Mouse (Mus musculus): ENCODE measurements at regions not wholly inside any gene's neighbourhood (a gene's known extent, or its start where the extent isn't known, plus 50 kb on each side); places are given as distances from the start of the nearest gene placed in this dataset.

GRCm38 (mm10) chr4:83949612-83950011, 424.3 kb downstream of the Ccdc171 start:
- Histone ChIP-seq H3K27me3 (ENCODE audit: control insufficient read depth, insufficient read depth, low read length) (no peaks in the 10 kb centered on the region), H3K4me1 (ENCODE audit: control insufficient read depth, insufficient read depth, low read length) (no peaks in the 10 kb centered on the region), H3K9ac (replicated peaks; ENCODE audit: low read length) (no peak overlapping the region), H3K36me3 (ENCODE audit: control insufficient read depth, insufficient read depth, low read length) (no peaks in the 10 kb centered on the region), H3K27ac (replicated peaks; ENCODE audit: low read depth, low read length) (no peak overlapping the region), H3K4me3 (replicated peaks; ENCODE audit: low read depth, low read length) (no peak overlapping the region), H3K9me3 (ENCODE audit: control insufficient read depth, low read length) (no peaks in the 10 kb centered on the region), H3K4me2 (ENCODE audit: low read length) (no peak overlapping the region)
- WGBS: 98% methylated on average over 2 of the region's 2 CpGs
- no peak for ATAC-seq (ENCODE audit: low FRiP score, low TSS enrichment)
- DNase-seq: no peak

GRCm38 (mm10) chr4:83950809-83951409, 425.6 kb downstream of the Ccdc171 start:
- 68% methylated on average over 10 of the region's 10 CpGs for WGBS
- H3K9ac ChIP-seq (replicated peaks; ENCODE audit: low read length): no peak overlapping the region
- no peak for ATAC-seq (ENCODE audit: low FRiP score, low TSS enrichment)
- no peaks in the 10 kb centered on the region for H3K27me3 ChIP-seq (ENCODE audit: control insufficient read depth, insufficient read depth, low read length)
- DNase-seq: no peak
- no peaks in the 10 kb centered on the region for H3K36me3 ChIP-seq (ENCODE audit: control insufficient read depth, insufficient read depth, low read length)
- H3K27ac ChIP-seq (replicated peaks; ENCODE audit: low read depth, low read length): no peak overlapping the region
- H3K4me3 ChIP-seq (replicated peaks; ENCODE audit: low read depth, low read length): no peak overlapping the region
- H3K4me1 ChIP-seq (ENCODE audit: control insufficient read depth, insufficient read depth, low read length): no peaks in the 10 kb centered on the region
- H3K4me2 ChIP-seq (ENCODE audit: low read length): no peak overlapping the region
- H3K9me3 ChIP-seq (ENCODE audit: control insufficient read depth, low read length): no peaks in the 10 kb centered on the region

GRCm38 (mm10) chr4:83956252-83956904, 431.0 kb downstream of the Ccdc171 start:
- Histone ChIP-seq H3K4me3 (replicated peaks; ENCODE audit: low read depth, low read length) (no peak overlapping the region), H3K27ac (replicated peaks; ENCODE audit: low read depth, low read length) (no peak overlapping the region), H3K36me3 (ENCODE audit: control insufficient read depth, insufficient read depth, low read length) (no peaks in the 10 kb centered on the region), H3K27me3 (ENCODE audit: control insufficient read depth, insufficient read depth, low read length) (no peaks in the 10 kb centered on the region), H3K4me1 (ENCODE audit: control insufficient read depth, insufficient read depth, low read length) (no peaks in the 10 kb centered on the region), H3K9me3 (ENCODE audit: control insufficient read depth, low read length) (no peaks in the 10 kb centered on the region), H3K4me2 (ENCODE audit: low read length) (no peak overlapping the region), H3K9ac (replicated peaks; ENCODE audit: low read length) (no peak overlapping the region)
- WGBS: 94% methylated on average over 12 of the region's 12 CpGs
- DNase-seq: no peak
- no peak for ATAC-seq (ENCODE audit: low FRiP score, low TSS enrichment)

- H3K27me3 ChIP-seq (ENCODE audit: control insufficient read depth, insufficient read depth, low read length): no peaks in the 10 kb centered on the region
- no peaks in the 10 kb centered on the region for H3K9me3 ChIP-seq (ENCODE audit: control insufficient read depth, low read length)
- WGBS: 84% methylated on average over 5 of the region's 5 CpGs
- H3K9ac ChIP-seq (replicated peaks; ENCODE audit: low read length): no peak overlapping the region
- no peak overlapping the region for H3K27ac ChIP-seq (replicated peaks; ENCODE audit: low read depth, low read length)
- no peaks in the 10 kb centered on the region for H3K4me1 ChIP-seq (ENCODE audit: control insufficient read depth, insufficient read depth, low read length)
- DNase-seq (no peak), ATAC-seq (ENCODE audit: low FRiP score, low TSS enrichment) (no peak)
- H3K4me2 ChIP-seq (ENCODE audit: low read length): no peak overlapping the region
- no peaks in the 10 kb centered on the region for H3K36me3 ChIP-seq (ENCODE audit: control insufficient read depth, insufficient read depth, low read length)
- no peak overlapping the region for H3K4me3 ChIP-seq (replicated peaks; ENCODE audit: low read depth, low read length)
Measured at GRCm38 (mm10) chr4:83957217-83957692, 431.9 kb downstream of the Ccdc171 start.

GRCm38 (mm10) chr4:83966898-83967297, 441.6 kb downstream of the Ccdc171 start:
- Histone ChIP-seq H3K4me3 (replicated peaks; ENCODE audit: low read depth, low read length) (no peak overlapping the region), H3K27me3 (ENCODE audit: control insufficient read depth, insufficient read depth, low read length) (no peaks in the 10 kb centered on the region), H3K4me2 (ENCODE audit: low read length) (no peak overlapping the region), H3K27ac (replicated peaks; ENCODE audit: low read depth, low read length) (no peak overlapping the region), H3K4me1 (ENCODE audit: control insufficient read depth, insufficient read depth, low read length) (no peaks in the 10 kb centered on the region), H3K9me3 (ENCODE audit: control insufficient read depth, low read length) (no peaks in the 10 kb centered on the region), H3K36me3 (ENCODE audit: control insufficient read depth, insufficient read depth, low read length) (no peaks in the 10 kb centered on the region), H3K9ac (replicated peaks; ENCODE audit: low read length) (no peak overlapping the region)
- no peak for DNase-seq
- 92% methylated on average over 1 of the region's 1 CpGs for WGBS
- ATAC-seq (ENCODE audit: low FRiP score, low TSS enrichment): no peak

GRCm38 (mm10) chr4:83973162-83973561, 447.8 kb downstream of the Ccdc171 start:
- Histone ChIP-seq H3K27ac (replicated peaks; ENCODE audit: low read depth, low read length) (no peak overlapping the region), H3K36me3 (ENCODE audit: control insufficient read depth, insufficient read depth, low read length) (no peaks in the 10 kb centered on the region), H3K4me1 (ENCODE audit: control insufficient read depth, insufficient read depth, low read length) (no peaks in the 10 kb centered on the region), H3K27me3 (ENCODE audit: control insufficient read depth, insufficient read depth, low read length) (no peaks in the 10 kb centered on the region), H3K9ac (replicated peaks; ENCODE audit: low read length) (no peak overlapping the region), H3K4me3 (replicated peaks; ENCODE audit: low read depth, low read length) (no peak overlapping the region), H3K9me3 (ENCODE audit: control insufficient read depth, low read length) (no peaks in the 10 kb centered on the region), H3K4me2 (ENCODE audit: low read length) (no peak overlapping the region)
- ATAC-seq (ENCODE audit: low FRiP score, low TSS enrichment) (no peak), DNase-seq (no peak)
- WGBS: 93% methylated on average over 4 of the region's 4 CpGs

GRCm38 (mm10) chr4:83974214-83975012, 449.1 kb downstream of the Ccdc171 start:
- Histone ChIP-seq H3K9ac (replicated peaks; ENCODE audit: low read length) (no peak overlapping the region), H3K36me3 (ENCODE audit: control insufficient read depth, insufficient read depth, low read length) (no peaks in the 10 kb centered on the region), H3K4me2 (ENCODE audit: low read length) (no peak overlapping the region), H3K4me1 (ENCODE audit: control insufficient read depth, insufficient read depth, low read length) (no peaks in the 10 kb centered on the region), H3K27ac (replicated peaks; ENCODE audit: low read depth, low read length) (no peak overlapping the region), H3K4me3 (replicated peaks; ENCODE audit: low read depth, low read length) (no peak overlapping the region), H3K9me3 (ENCODE audit: control insufficient read depth, low read length) (no peaks in the 10 kb centered on the region), H3K27me3 (ENCODE audit: control insufficient read depth, insufficient read depth, low read length) (no peaks in the 10 kb centered on the region)
- 81% methylated on average over 7 of the region's 7 CpGs for WGBS
- no peak for DNase-seq
- no peak for ATAC-seq (ENCODE audit: low FRiP score, low TSS enrichment)

GRCm38 (mm10) chr4:83975569-83975968, 450.2 kb downstream of the Ccdc171 start:
- ATAC-seq (ENCODE audit: low FRiP score, low TSS enrichment) (no peak), DNase-seq (no peak)
- Histone ChIP-seq H3K27ac (replicated peaks; ENCODE audit: low read depth, low read length) (no peak overlapping the region), H3K4me2 (ENCODE audit: low read length) (no peak overlapping the region), H3K4me1 (ENCODE audit: control insufficient read depth, insufficient read depth, low read length) (no peaks in the 10 kb centered on the region), H3K27me3 (ENCODE audit: control insufficient read depth, insufficient read depth, low read length) (no peaks in the 10 kb centered on the region), H3K4me3 (replicated peaks; ENCODE audit: low read depth, low read length) (no peak overlapping the region), H3K9ac (replicated peaks; ENCODE audit: low read length) (no peak overlapping the region), H3K36me3 (ENCODE audit: control insufficient read depth, insufficient read depth, low read length) (no peaks in the 10 kb centered on the region), H3K9me3 (ENCODE audit: control insufficient read depth, low read length) (no peaks in the 10 kb centered on the region)
- 88% methylated on average over 5 of the region's 5 CpGs for WGBS
